Mouse (Mus musculus): ENCODE data around the gene Gm3183. TPM values are rescaled to one million over a fixed set of nuclear protein-coding genes. Genes with fewer than 3 reads are reported as not detected.
"Not testable (repeated sequence)": the region's sequence is repeated elsewhere in the genome, so short reads cannot be mapped to it uniquely, and the experiment has no call there.

Gene Gm3183
- polyA plus RNA-seq (2015; fragmentation: Nextera tagmentation; extraction: Ambion mirVana): not detected in 2 replicates

DNA sequence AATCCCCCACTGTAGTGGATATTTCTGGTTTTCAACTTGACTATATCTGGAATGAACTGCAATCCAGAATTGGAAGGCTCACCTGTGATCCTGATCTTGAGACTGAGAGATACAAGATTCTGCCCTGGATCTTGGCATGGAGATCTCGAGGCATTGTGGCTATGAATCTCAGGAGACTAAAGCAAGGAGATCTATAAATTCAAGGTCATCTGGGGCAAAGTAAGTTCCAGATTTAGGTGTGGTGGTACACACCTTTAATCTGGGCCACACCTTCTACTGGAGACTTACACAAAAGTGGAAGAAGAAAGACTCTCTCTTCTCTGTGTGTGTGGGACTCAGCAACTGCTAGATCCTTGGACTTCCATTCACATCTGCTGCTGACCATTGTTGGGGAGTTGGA is at the start of gene Gm3183:
Gene Gm3183 (plus strand): TSS at position 301 of the 400 bp plus-strand sequence.
- H3K27ac ChIP-seq (ENCODE audit: low read length); H3K9ac ChIP-seq (ENCODE audit: low read length); H3K27me3 ChIP-seq (ENCODE audit: control insufficient read depth, insufficient read depth, low read length); H3K4me2 ChIP-seq (ENCODE audit: low read depth, low read length); H3K4me1 ChIP-seq (ENCODE audit: control insufficient read depth, insufficient read depth, low read length); H3K36me3 ChIP-seq (ENCODE audit: control insufficient read depth, insufficient read depth, low read length); H3K4me3 ChIP-seq (replicated peaks; ENCODE audit: low read length); H3K9me3 ChIP-seq (replicated peaks; ENCODE audit: control insufficient read depth, low read length); ATAC-seq (ENCODE audit: insufficient read depth, low FRiP score): not testable (repeated sequence)
- no CpG with 5 or more reads among the region's 1 CpGs for WGBS

Other genes starting within 250 kb of the Gm3183 start
- gene Gm3147, start 249.1 kb upstream of the Gm3183 start, polyA plus RNA-seq (2015; fragmentation: Nextera tagmentation; extraction: Ambion mirVana): not detected in 2 replicates
- not detected in 2 replicates for gene Gm6509, start 241.5 kb upstream of the Gm3183 start, polyA plus RNA-seq (2015; fragmentation: Nextera tagmentation; extraction: Ambion mirVana)
- gene Gm6205, start 217.1 kb upstream of the Gm3183 start, polyA plus RNA-seq (2015; fragmentation: Nextera tagmentation; extraction: Ambion mirVana): not detected in 2 replicates
- gene Gm6367, start 123.2 kb downstream of the Gm3183 start, polyA plus RNA-seq (2015; fragmentation: Nextera tagmentation; extraction: Ambion mirVana): not detected in 2 replicates
- gene Gm7942, start 241.5 kb downstream of the Gm3183 start, polyA plus RNA-seq (2015; fragmentation: Nextera tagmentation; extraction: Ambion mirVana): not detected in 2 replicates

All from stomach, embryonic 16.5 days (tissue).